Mouse (Mus musculus): ENCODE data around the gene Crym. TPM values are rescaled to one million over a fixed set of nuclear protein-coding genes. Genes with fewer than 3 reads are reported as not detected.
A peak's percentile ranks its signal among the peaks of the same experiment; 100 is the strongest.

The Crym gene
- total RNA-seq, 2 experiments from 2014 or later = 93.0 to 101 TPM

- intact Hi-C loops (cut with DNase I) = no loop called here
Observed at GRCm38 (mm10) chr7:120173603-120174244, 28.2 kb downstream of the Crym start, which contains the start of gene Anks4b. TSS of gene Anks4b (plus strand) at chr7:120173858.

GRCm38 (mm10) chr7:120172188-120172700, 29.7 kb downstream of the Crym start:
- intact Hi-C loops (cut with DNase I) = no loop called here
- DNase-seq (ENCODE audit: low spot score in 2 of 2) = no peak

More at GRCm38 (mm10) chr7:120173603-120174244, 28.2 kb downstream of the Crym start, which contains the start of gene Anks4b:
- DNase-seq (ENCODE audit: low spot score in 2 of 2) = no peak

GRCm38 (mm10) chr7:120163581-120164251, 38.2 kb downstream of the Crym start:
- DNase-seq (ENCODE audit: low spot score in 2 of 2) = no peak
- intact Hi-C loops (cut with DNase I) = no loop called here

- DNase-seq (ENCODE audit: low spot score in 2 of 2) = no peak
- intact Hi-C loops (cut with DNase I) = no loop called here
Observed at GRCm38 (mm10) chr7:120158121-120158613, 43.7 kb downstream of the Crym start.

GRCm38 (mm10) chr7:120157575-120158061, 44.3 kb downstream of the Crym start:
- no peak for DNase-seq (ENCODE audit: low spot score in 2 of 2)
- intact Hi-C loops (cut with DNase I) = no loop called here

GRCm38 (mm10) chr7:120156841-120157409, 45.0 kb downstream of the Crym start:
- DNase-seq (ENCODE audit: low spot score in 2 of 2) = peak in 1 of 2 experiments; percentile 79

GRCm38 (mm10) chr7:120150898-120151297, 51.0 kb downstream of the Crym start:
- no peak for DNase-seq (ENCODE audit: low spot score in 2 of 2)
- intact Hi-C loops (cut with DNase I) = no loop called here

More at GRCm38 (mm10) chr7:120156841-120157409, 45.0 kb downstream of the Crym start:
- intact Hi-C loops (cut with DNase I) = no loop called here

GRCm38 (mm10) chr7:120150257-120150656, 51.7 kb downstream of the Crym start:
- intact Hi-C loops (cut with DNase I) = no loop called here
- no peak for DNase-seq (ENCODE audit: low spot score in 2 of 2)

GRCm38 (mm10) chr7:120145191-120145590, 56.7 kb downstream of the Crym start, which contains the start of gene Zp2:
TSS of gene Zp2 (minus strand) at chr7:120145291.
- DNase-seq (ENCODE audit: low spot score in 2 of 2) = no peak
- intact Hi-C loops (cut with DNase I) = no loop called here

GRCm38 (mm10) chr7:120142743-120143142, 59.2 kb downstream of the Crym start:
- intact Hi-C loops (cut with DNase I) = no loop called here
- no peak for DNase-seq (ENCODE audit: low spot score in 2 of 2)

Other genes starting within 250 kb of the Crym start
- gene Dnah3, start 106.8 kb downstream of the Crym start, total RNA-seq (2021) = under 1 TPM; 0.09 to 0.14 TPM
- gene Tmem159, start 99.8 kb downstream of the Crym start, total RNA-seq (2021) = 10 to 100 TPM; 11.4 to 12.6 TPM
- gene Zp2, start 56.8 kb downstream of the Crym start, total RNA-seq (2021) = not detected
- gene Anks4b, start 28.3 kb downstream of the Crym start, total RNA-seq (2021) = under 1 TPM; 0.21 to 0.34 TPM
- gene Abca14, start 1.9 kb upstream of the Crym start, total RNA-seq (2021) = not detected
- gene Abca15, start 126.6 kb upstream of the Crym start, total RNA-seq (2021) = not detected
- not detected for gene Abca16, start 207.5 kb upstream of the Crym start, total RNA-seq (2021)

Measured in left cerebral cortex, postnatal 25 days (tissue).